Mouse (Mus musculus): ENCODE measurements at regions not wholly inside any gene's neighbourhood (a gene's known extent, or its start where the extent isn't known, plus 50 kb on each side); places are given as distances from the start of the nearest gene placed in this dataset.

DNA sequence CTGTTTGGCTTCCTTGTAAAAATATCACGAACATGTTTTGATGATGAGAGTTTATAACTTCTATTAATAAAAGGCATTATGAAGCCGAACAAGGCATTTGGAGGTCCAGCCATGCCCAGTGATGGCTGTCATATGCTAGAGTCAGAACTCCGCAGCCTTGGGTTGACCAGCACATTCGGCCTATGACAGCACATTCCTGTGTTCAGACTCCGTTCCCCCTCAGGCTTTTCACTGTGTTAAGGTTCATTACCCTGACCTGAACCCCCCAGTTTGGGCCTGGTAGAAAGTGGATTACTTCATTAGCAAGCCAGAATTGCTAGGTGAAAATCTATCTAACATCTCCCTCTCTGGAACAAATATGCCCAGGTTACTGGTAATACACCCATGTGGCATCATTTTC, 286.2 kb upstream of the Ddhd1 start:
- Histone ChIP-seq H3K27me3 (ENCODE audit: control insufficient read depth in 1 of 2, insufficient read depth in 2 of 2, low read length in 2 of 2) (no peaks in the 10 kb centered on the region), H3K4me1 (ENCODE audit: control insufficient read depth in 1 of 2, insufficient read depth in 2 of 2, low read length in 2 of 2) (no peaks in the 10 kb centered on the region), H3K27ac (ENCODE audit: control insufficient read depth, low read depth, low read length) (no peak overlapping the region), H3K9me3 (replicated peaks; ENCODE audit: insufficient read depth, low read length) (no peaks in the 10 kb centered on the region), H3K79me2 (ENCODE audit: control insufficient read depth, insufficient read depth, low read length, poor library complexity) (no peaks in the 10 kb centered on the region), H3K4me3 (ENCODE audit: control insufficient read depth in 1 of 2, insufficient read depth in 1 of 2, low read depth in 2 of 2, low read length in 2 of 2) (no peak overlapping the region), H3K36me3 (ENCODE audit: control insufficient read depth in 1 of 2, insufficient read depth in 2 of 2, low read length in 2 of 2) (no peaks in the 10 kb centered on the region), H3K9ac (ENCODE audit: control insufficient read depth, low read depth, low read length, poor library complexity, severe bottlenecking) (no peak overlapping the region)
- DNase-seq (ENCODE audit: low read depth, low spot score), result no peak
- TF ChIP-seq POLR2AphosphoS2 (IDR thresholded peaks at IDR 0.05; ENCODE audit: low read length) (no peak), GABPA (IDR thresholded peaks at IDR 0.05; ENCODE audit: low read depth, low read length) (no peak), TCF12 (IDR thresholded peaks at IDR 0.05; ENCODE audit: low read depth, low read length) (no peak), RCOR1 (IDR thresholded peaks at IDR 0.05; ENCODE audit: low read depth, low read length) (no peak), MAX (IDR thresholded peaks at IDR 0.05; ENCODE audit: low read length) (no peak), ZMIZ1 (IDR thresholded peaks at IDR 0.05; ENCODE audit: low read depth, low read length) (no peak), RAD21 (IDR thresholded peaks at IDR 0.05; ENCODE audit: low read depth, low read length) (no peak), CTCF (IDR thresholded peaks at IDR 0.05 in 2 of 3, conservative IDR thresholded peaks at IDR 0.05 in 1 of 3; ENCODE audit: control insufficient read depth in 1 of 3, insufficient read depth in 1 of 3, low read depth in 2 of 3, low read length in 3 of 3, poor library complexity in 1 of 3, severe bottlenecking in 1 of 3) (no peak), SIN3A (IDR thresholded peaks at IDR 0.05; ENCODE audit: low read length) (no peak), SMC3 (IDR thresholded peaks at IDR 0.05; ENCODE audit: low read depth, low read length) (no peak), MAFK (IDR thresholded peaks at IDR 0.05; ENCODE audit: borderline replicate concordance, low read depth, low read length) (no peak), NRF1 (IDR thresholded peaks at IDR 0.05; ENCODE audit: insufficient read depth, low read depth, low read length, poor library complexity, severe bottlenecking) (no peak)

- DNase-seq (ENCODE audit: low read depth, low spot score), result no peak
- H3K9me3 ChIP-seq (replicated peaks; ENCODE audit: insufficient read depth, low read length), result no peaks in the 10 kb centered on the region
- H3K4me1 ChIP-seq (ENCODE audit: control insufficient read depth in 1 of 2, insufficient read depth in 2 of 2, low read length in 2 of 2), result no peaks in the 10 kb centered on the region
- H3K9ac ChIP-seq (ENCODE audit: control insufficient read depth, low read depth, low read length, poor library complexity, severe bottlenecking), result no peak overlapping the region
- TF ChIP-seq POLR2AphosphoS5 (IDR thresholded peaks at IDR 0.05; ENCODE audit: borderline replicate concordance, low read depth, low read length) (no peak), MAFK (IDR thresholded peaks at IDR 0.05; ENCODE audit: borderline replicate concordance, low read depth, low read length) (no peak), MXI1 (IDR thresholded peaks at IDR 0.05; ENCODE audit: low read depth, low read length) (no peak), BHLHE40 (IDR thresholded peaks at IDR 0.05; ENCODE audit: borderline replicate concordance, low read depth, low read length) (no peak)
- no peaks in the 10 kb centered on the region for H3K36me3 ChIP-seq (ENCODE audit: control insufficient read depth in 1 of 2, insufficient read depth in 2 of 2, low read length in 2 of 2)
- no peak overlapping the region for H3K4me3 ChIP-seq (ENCODE audit: control insufficient read depth in 1 of 2, insufficient read depth in 1 of 2, low read depth in 2 of 2, low read length in 2 of 2)
- H3K27me3 ChIP-seq (ENCODE audit: control insufficient read depth in 1 of 2, insufficient read depth in 2 of 2, low read length in 2 of 2), result no peaks in the 10 kb centered on the region
- H3K79me2 ChIP-seq (ENCODE audit: control insufficient read depth, insufficient read depth, low read length, poor library complexity), result no peaks in the 10 kb centered on the region
- H3K27ac ChIP-seq (ENCODE audit: control insufficient read depth, low read depth, low read length), result no peak overlapping the region
Measured at GRCm38 (mm10) chr14:45944506-45944905, 286.6 kb upstream of the Ddhd1 start.

DNA sequence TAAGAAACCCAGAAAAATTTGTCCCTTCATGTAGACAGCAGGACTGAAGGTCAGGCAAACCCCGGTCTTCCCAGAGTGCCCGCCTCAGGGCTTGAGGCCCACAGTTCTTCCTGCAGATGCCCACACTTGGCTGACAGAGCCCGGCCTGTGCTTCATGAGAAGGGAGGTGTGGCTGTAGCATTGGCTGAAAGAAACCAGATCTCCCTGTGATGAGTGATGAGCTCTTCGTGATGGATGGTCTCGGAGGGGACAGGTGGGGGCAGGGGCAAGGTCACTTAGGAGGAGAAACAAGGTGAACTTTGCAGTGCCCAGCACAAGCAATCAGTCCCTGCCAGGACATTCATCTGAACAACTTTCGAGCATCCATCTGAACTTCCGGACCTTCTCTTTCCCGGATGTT, 298.7 kb upstream of the Ddhd1 start:
- Histone ChIP-seq H3K4me1 (ENCODE audit: control insufficient read depth in 1 of 2, insufficient read depth in 2 of 2, low read length in 2 of 2) (no peaks in the 10 kb centered on the region), H3K9ac (ENCODE audit: control insufficient read depth, low read depth, low read length, poor library complexity, severe bottlenecking) (no peak overlapping the region), H3K4me3 (ENCODE audit: control insufficient read depth in 1 of 2, insufficient read depth in 1 of 2, low read depth in 2 of 2, low read length in 2 of 2) (no peak overlapping the region), H3K36me3 (ENCODE audit: control insufficient read depth in 1 of 2, insufficient read depth in 2 of 2, low read length in 2 of 2) (no peaks in the 10 kb centered on the region), H3K79me2 (ENCODE audit: control insufficient read depth, insufficient read depth, low read length, poor library complexity) (no peaks in the 10 kb centered on the region), H3K9me3 (replicated peaks; ENCODE audit: insufficient read depth, low read length) (no peaks in the 10 kb centered on the region), H3K27me3 (ENCODE audit: control insufficient read depth in 1 of 2, insufficient read depth in 2 of 2, low read length in 2 of 2) (no peaks in the 10 kb centered on the region), H3K27ac (ENCODE audit: control insufficient read depth, low read depth, low read length) (no peak overlapping the region)
- TF ChIP-seq ZC3H11A (IDR thresholded peaks at IDR 0.05; ENCODE audit: low read depth, low read length), result no peak
- no peak for TF ChIP-seq TBP (IDR thresholded peaks at IDR 0.05; ENCODE audit: low read depth, low read length)
- TF ChIP-seq BHLHE40 (IDR thresholded peaks at IDR 0.05; ENCODE audit: borderline replicate concordance, low read depth, low read length), result no peak
- TF ChIP-seq RCOR1 (IDR thresholded peaks at IDR 0.05; ENCODE audit: low read depth, low read length), result no peak
- no peak for TF ChIP-seq TCF12 (IDR thresholded peaks at IDR 0.05; ENCODE audit: low read depth, low read length)
- TF ChIP-seq SIN3A (IDR thresholded peaks at IDR 0.05; ENCODE audit: low read length), result no peak
- no peak for TF ChIP-seq MAX (IDR thresholded peaks at IDR 0.05; ENCODE audit: low read length)
- no peak for TF ChIP-seq GATA1 (IDR thresholded peaks at IDR 0.05; ENCODE audit: low read depth, low read length)
- no peak for TF ChIP-seq CTCF (IDR thresholded peaks at IDR 0.05 in 2 of 3, conservative IDR thresholded peaks at IDR 0.05 in 1 of 3; ENCODE audit: control insufficient read depth in 1 of 3, insufficient read depth in 1 of 3, low read depth in 2 of 3, low read length in 3 of 3, poor library complexity in 1 of 3, severe bottlenecking in 1 of 3)
- TF ChIP-seq TAL1 (IDR thresholded peaks at IDR 0.05; ENCODE audit: low read length), result no peak
- no peak for TF ChIP-seq MEF2A (IDR thresholded peaks at IDR 0.05; ENCODE audit: extremely low read depth, insufficient replicate concordance, low read depth, low read length, poor library complexity, severe bottlenecking)
- TF ChIP-seq USF2 (IDR thresholded peaks at IDR 0.05; ENCODE audit: borderline replicate concordance in 1 of 2, insufficient read depth in 1 of 2, low read depth in 1 of 2, low read length in 2 of 2), result no peak
- no peak for DNase-seq (ENCODE audit: low read depth, low spot score)

All from MEL (cell line).